Mouse (Mus musculus) liver, postnatal 0 days (tissue): ENCODE measurements around the gene Sgtb. TPM values are rescaled to one million over a fixed set of nuclear protein-coding genes. Genes with fewer than 3 reads are reported as not detected.
A peak's percentile ranks its signal among the peaks of the same experiment; 100 is the strongest.

Experiments
- ATAC-seq: fragments of 200-750 bp; cut with Nextera tagmentation; 2 replicates; pipeline ENCODE4 v1.8.0; 2017; ENCODE audit warnings: mild to moderate bottlenecking, moderate library complexity
- DNase-seq: peaks from one replicate; pipeline ENCODE4 v3.0.0-alpha.2; 2016
- H3K27ac ChIP-seq: fragments of 300-500 bp; sonication (generic); 2 replicates; pipeline ENCODE4 v1.5.1; 2014; ENCODE audit warnings: antibody characterized with exemption, moderate library complexity, mild to moderate bottlenecking, low read depth
- H3K27me3 ChIP-seq: fragments of 300-500 bp; sonication (generic); 2 replicates; pipeline ENCODE4 v1.6.1; 2014; ENCODE audit warnings: low read length, control low read depth, mixed read lengths; ENCODE audit not compliant: insufficient read depth
- H3K36me3 ChIP-seq: fragments of 300-500 bp; sonication (generic); replicated peaks from 2 replicates; pipeline ENCODE4 v1.6.1; 2014; ENCODE audit warnings: mild to moderate bottlenecking, control low read depth, low read length, moderate library complexity, mixed read lengths; ENCODE audit not compliant: insufficient read depth
- H3K4me1 ChIP-seq: fragments of 300-500 bp; sonication (generic); 2 replicates; pipeline ENCODE4 v1.6.1; 2014; ENCODE audit warnings: antibody characterized with exemption, mild to moderate bottlenecking, control low read depth; ENCODE audit not compliant: insufficient read depth
- H3K4me2 ChIP-seq: fragments of 300-500 bp; sonication (generic); 2 replicates; pipeline ENCODE4 v1.6.1; 2014; ENCODE audit warnings: low read depth, mild to moderate bottlenecking, low read length, moderate library complexity, mixed read lengths
- H3K4me3 ChIP-seq: fragments of 300-500 bp; sonication (generic); 2 replicates; pipeline ENCODE4 v1.5.1; 2014; ENCODE audit warnings: low read depth, low read length
- H3K9ac ChIP-seq: fragments of 300-500 bp; sonication (generic); replicated peaks from 2 replicates; pipeline ENCODE4 v1.6.1; 2014; ENCODE audit warnings: mild to moderate bottlenecking, moderate library complexity
- H3K9me3 ChIP-seq: fragments of 300-500 bp; sonication (generic); 2 replicates; pipeline ENCODE4 v1.6.1; 2016; ENCODE audit warnings: mild to moderate bottlenecking, control low read depth, low read length, mixed read lengths
- CTCF ChIP-seq: sonication (generic); IDR thresholded peaks from 2 replicates; pipeline ENCODE4 v1.5.1; 2016; ENCODE audit warnings: antibody characterized with exemption, low read depth
- EP300 ChIP-seq: IDR thresholded peaks from 2 replicates; pipeline ENCODE4 v1.6.1; 2016; ENCODE audit warnings: antibody characterized with exemption, low read depth, mild to moderate bottlenecking
- WGBS: fragments of 180-500 bp; shearing (Covaris S2); extraction: QIAGEN DNeasy Blood & Tissue Kit; methylation state at CpG from one replicate; pipeline ENCODE4 v1.1.7; 2014; ENCODE audit not compliant: insufficient replicate concordance; 5-methylcytosine and 5-hydroxymethylcytosine counted together
- polyA plus RNA-seq: library from polyadenylated mRNA; unstranded; fragments of >200 nt; fragmentation: Nextera tagmentation; extraction: Ambion mirVana; gene quantifications from 2 replicates; pipeline ENCODE4 v1.2.1, GENCODE M21; 2015

Sgtb gene
- polyA plus RNA-seq, 1 experiment from 2014 or later: 2.1 TPM

GRCm38 (mm10) chr13:104114827-104115226 is 5.3 kb downstream of the Sgtb start:
- no peak for TF ChIP-seq CTCF
- no peak for TF ChIP-seq EP300
- DNase-seq (no peak), ATAC-seq (no peak)
- Histone ChIP-seq H3K27ac (no peak overlapping the region), H3K36me3 (no peaks in the 10 kb centered on the region), H3K4me2 (no peak overlapping the region), H3K9ac (no peak overlapping the region), H3K9me3 (no peaks in the 10 kb centered on the region), H3K27me3 (no peaks in the 10 kb centered on the region), H3K4me1 (peaks cover 3% of the 10 kb centered on the region; the same call in 1 of the 2 replicates), H3K4me3 (no peak overlapping the region)
- WGBS: 79% methylated on average over 2 of the region's 2 CpGs

GRCm38 (mm10) chr13:104122078-104122840 is 12.7 kb downstream of the Sgtb start:
- no peak for DNase-seq

GRCm38 (mm10) chr13:104123662-104124381 is 14.3 kb downstream of the Sgtb start:
- H3K36me3 ChIP-seq: no peaks in the 10 kb centered on the region

More at GRCm38 (mm10) chr13:104122078-104122840, 12.7 kb downstream of the Sgtb start:
- 72% methylated on average over 17 of the region's 17 CpGs for WGBS
- no peaks in the 10 kb centered on the region for H3K9me3 ChIP-seq
- ATAC-seq: no peak
- H3K36me3 ChIP-seq: no peaks in the 10 kb centered on the region
- no peak overlapping the region for H3K4me2 ChIP-seq
- no peak overlapping the region for H3K9ac ChIP-seq
- no peak for TF ChIP-seq EP300
- no peak for TF ChIP-seq CTCF
- H3K27ac ChIP-seq: no peak overlapping the region
- no peaks in the 10 kb centered on the region for H3K27me3 ChIP-seq
- H3K4me3 ChIP-seq: no peak overlapping the region
- no peaks in the 10 kb centered on the region for H3K4me1 ChIP-seq

GRCm38 (mm10) chr13:104132561-104132960 is 23.0 kb downstream of the Sgtb start:
- no peak overlapping the region for H3K9ac ChIP-seq
- no peaks in the 10 kb centered on the region for H3K27me3 ChIP-seq
- 68% methylated on average over 2 of the region's 2 CpGs for WGBS
- peaks cover 4% of the 10 kb centered on the region; the same call in 1 of the 2 replicates for H3K4me1 ChIP-seq
- no peak overlapping the region for H3K4me3 ChIP-seq
- no peaks in the 10 kb centered on the region for H3K36me3 ChIP-seq
- TF ChIP-seq EP300 (no peak), CTCF (no peak)
- no peak overlapping the region for H3K27ac ChIP-seq
- ATAC-seq (peak; percentile 80), DNase-seq (no peak)
- no peaks in the 10 kb centered on the region for H3K9me3 ChIP-seq
- H3K4me2 ChIP-seq: no peak overlapping the region

More at GRCm38 (mm10) chr13:104123662-104124381, 14.3 kb downstream of the Sgtb start:
- H3K9me3 ChIP-seq: no peaks in the 10 kb centered on the region
- no peak overlapping the region for H3K4me2 ChIP-seq
- H3K27me3 ChIP-seq: no peaks in the 10 kb centered on the region
- H3K4me1 ChIP-seq: no peaks in the 10 kb centered on the region
- H3K27ac ChIP-seq: no peak overlapping the region
- no peak overlapping the region for H3K9ac ChIP-seq
- TF ChIP-seq EP300 (no peak), CTCF (no peak)
- H3K4me3 ChIP-seq: no peak overlapping the region
- WGBS: 76% methylated on average over 20 of the region's 20 CpGs
- DNase-seq: no peak
- no peak for ATAC-seq

- no peak overlapping the region for H3K4me2 ChIP-seq
- ATAC-seq (no peak), DNase-seq (no peak)
- no peak overlapping the region for H3K27ac ChIP-seq
- H3K4me3 ChIP-seq: no peak overlapping the region
- no peaks in the 10 kb centered on the region for H3K9me3 ChIP-seq
- H3K4me1 ChIP-seq: peaks cover 4% of the 10 kb centered on the region; the same call in 1 of the 2 replicates
- no peak overlapping the region for H3K9ac ChIP-seq
- no peak for TF ChIP-seq CTCF
- TF ChIP-seq EP300: no peak
- H3K36me3 ChIP-seq: no peaks in the 10 kb centered on the region
- 73% methylated on average over 4 of the region's 4 CpGs for WGBS
- H3K27me3 ChIP-seq: no peaks in the 10 kb centered on the region
Observed at GRCm38 (mm10) chr13:104134510-104135085, 25.1 kb downstream of the Sgtb start.
